Mouse (Mus musculus) small intestine, adult 2 months (tissue): ENCODE data around the gene Gm10300. TPM values are rescaled to one million over a fixed set of nuclear protein-coding genes. Genes with fewer than 3 reads are reported as not detected.
A peak's percentile ranks its signal among the peaks of the same experiment; 100 is the strongest.

Experiments used
- H3K27ac ChIP-seq: fragments of 200-500 bp; 2 replicates; pipeline ENCODE4 v1.5.1; 2012; ENCODE audit warnings: low read depth, low read length, control low read depth, inconsistent platforms; ENCODE audit not compliant: insufficient read depth
- H3K27me3 ChIP-seq: fragments of 200-500 bp; 2 replicates; pipeline ENCODE4 v1.6.1; 2012; ENCODE audit warnings: mild to moderate bottlenecking, moderate library complexity, low read length, inconsistent platforms; ENCODE audit not compliant: control insufficient read depth, insufficient read depth
- H3K36me3 ChIP-seq: fragments of 200-500 bp; 2 replicates; pipeline ENCODE4 v1.6.1; 2012; ENCODE audit warnings: mild to moderate bottlenecking, low read length, control low read depth, inconsistent platforms; ENCODE audit not compliant: control insufficient read depth, insufficient read depth
- H3K4me1 ChIP-seq: fragments of 200-500 bp; 2 replicates; pipeline ENCODE4 v1.6.1; 2012; ENCODE audit warnings: low read length, inconsistent platforms, mixed read lengths; ENCODE audit not compliant: control insufficient read depth, insufficient read depth, insufficient read length
- H3K4me3 ChIP-seq: fragments of 200-500 bp; 2 replicates; pipeline ENCODE4 v1.5.1; 2012; ENCODE audit warnings: low read depth, mild to moderate bottlenecking, control low read depth, inconsistent platforms, low read length, moderate library complexity
- CTCF ChIP-seq: fragments of 200-500 bp; IDR thresholded peaks from 2 replicates; pipeline ENCODE4 v1.5.1; 2012; ENCODE audit warnings: low read depth, mild to moderate bottlenecking, control low read depth, inconsistent platforms, low read length, moderate library complexity, mixed read lengths; ENCODE audit not compliant: insufficient replicate concordance, insufficient read length; ENCODE audit errors: extremely low read depth
- POLR2A ChIP-seq: fragments of 200-500 bp; IDR thresholded peaks from 2 replicates; pipeline ENCODE4 v1.6.1; 2012; ENCODE audit warnings: low read depth, mild to moderate bottlenecking, control low read depth, inconsistent platforms, low read length, moderate library complexity
- WGBS: fragments of 180-500 bp; shearing (Covaris S2); methylation state at CpG from one replicate; pipeline ENCODE4 v1.1.7; 2018; 5-methylcytosine and 5-hydroxymethylcytosine counted together
- polyA plus RNA-seq: library from polyadenylated mRNA; depleted of rRNA; stranded (reverse); fragments of >200 nt; gene quantifications from 2 replicates; pipeline ENCODE4 v1.2.3, GENCODE M21; 2012

The Gm10300 gene
- polyA plus RNA-seq, 1 experiment, result 0.06 TPM

DNA sequence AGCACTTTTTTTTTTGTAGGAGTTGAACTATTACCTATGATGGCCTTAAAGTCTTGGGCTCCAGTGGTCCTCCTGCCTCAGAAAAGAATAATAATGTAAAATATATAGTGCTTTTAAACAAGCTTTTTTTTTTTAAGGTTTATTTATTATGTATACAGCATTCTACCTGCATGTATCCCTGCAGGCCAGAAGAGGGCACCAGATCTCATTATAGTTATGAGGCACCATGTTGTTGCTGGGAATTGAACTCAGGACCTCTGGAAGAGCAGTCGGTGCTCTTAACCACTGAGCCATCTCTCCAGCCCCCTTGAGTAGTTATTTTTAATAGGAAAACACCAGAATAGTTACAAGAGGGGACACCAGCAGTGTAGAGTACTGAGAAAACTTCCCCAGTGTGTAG, 41.3 kb upstream of the Gm10300 start:
- TF ChIP-seq POLR2A (no peak), CTCF (peak; percentile 16; the same call in 1 of the 2 replicates)
- Histone ChIP-seq H3K27me3 (no peaks in the 10 kb centered on the region), H3K4me3 (no peak overlapping the region), H3K36me3 (no peaks in the 10 kb centered on the region), H3K27ac (no peak overlapping the region), H3K4me1 (peaks cover 2% of the 10 kb centered on the region; the same call in 1 of the 2 replicates)
- 95% methylated on average over 1 of the region's 1 CpGs for WGBS

- Histone ChIP-seq H3K27me3 (no peaks in the 10 kb centered on the region), H3K27ac (no peak overlapping the region), H3K4me1 (peaks cover 5% of the 10 kb centered on the region; the same call in 1 of the 2 replicates), H3K36me3 (no peaks in the 10 kb centered on the region), H3K4me3 (no peak overlapping the region)
- 91% methylated on average over 2 of the region's 2 CpGs for WGBS
- TF ChIP-seq CTCF (no peak), POLR2A (no peak)
These were observed 40.3 kb upstream of the Gm10300 start for GRCm38 (mm10) chr4:132034242-132034641.

DNA sequence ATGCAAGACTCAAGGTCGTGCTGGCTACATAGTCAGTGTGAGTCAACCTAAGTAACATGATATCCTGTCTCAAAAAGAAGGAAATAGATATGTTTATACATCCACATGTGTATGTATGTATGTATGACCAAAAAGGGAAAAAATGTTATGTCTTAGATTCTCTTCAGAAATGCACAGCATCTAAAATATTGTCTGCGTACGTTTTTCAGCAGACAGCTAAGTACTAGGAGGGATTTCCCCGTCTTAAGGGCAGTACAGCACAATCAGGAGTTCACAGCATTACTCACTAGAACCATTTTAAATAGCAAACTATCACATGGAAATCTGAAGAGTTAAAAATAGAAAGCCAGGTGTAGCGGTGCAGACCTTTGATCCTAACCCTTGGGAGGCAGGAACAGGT, 37.4 kb upstream of the Gm10300 start:
- no peak overlapping the region for H3K4me3 ChIP-seq
- 46% methylated on average over 5 of the region's 5 CpGs for WGBS

GRCm38 (mm10) chr4:132037991-132038390, 36.5 kb upstream of the Gm10300 start:
- TF ChIP-seq POLR2A (no peak), CTCF (no peak)
- H3K4me1 ChIP-seq, result peaks cover 12% of the 10 kb centered on the region; the same call in 1 of the 2 replicates
- WGBS, result 80% methylated on average over 7 of the region's 7 CpGs

More for the DNA sequence above, 37.4 kb upstream of the Gm10300 start:
- no peak for TF ChIP-seq POLR2A
- no peak for TF ChIP-seq CTCF
- H3K4me1 ChIP-seq, result peaks cover 12% of the 10 kb centered on the region; the same call in 1 of the 2 replicates
- H3K27me3 ChIP-seq, result no peaks in the 10 kb centered on the region
- no peaks in the 10 kb centered on the region for H3K36me3 ChIP-seq
- H3K27ac ChIP-seq, result no peak overlapping the region

GRCm38 (mm10) chr4:132038809-132039208, 35.7 kb upstream of the Gm10300 start:
- H3K4me1 ChIP-seq, result peaks cover 12% of the 10 kb centered on the region; the same call in 1 of the 2 replicates
- TF ChIP-seq CTCF (no peak), POLR2A (no peak)
- H3K4me3 ChIP-seq, result no peak overlapping the region
- no peaks in the 10 kb centered on the region for H3K36me3 ChIP-seq
- 80% methylated on average over 2 of the region's 2 CpGs for WGBS
- H3K27ac ChIP-seq, result peak overlapping the region; percentile 17; the same call in 1 of the 2 replicates
- H3K27me3 ChIP-seq, result no peaks in the 10 kb centered on the region

More at GRCm38 (mm10) chr4:132037991-132038390, 36.5 kb upstream of the Gm10300 start:
- H3K36me3 ChIP-seq, result no peaks in the 10 kb centered on the region
- H3K27me3 ChIP-seq, result no peaks in the 10 kb centered on the region
- no peak overlapping the region for H3K4me3 ChIP-seq
- no peak overlapping the region for H3K27ac ChIP-seq

GRCm38 (mm10) chr4:132039521-132039920, 35.0 kb upstream of the Gm10300 start:
- H3K4me3 ChIP-seq, result no peak overlapping the region
- H3K4me1 ChIP-seq, result peaks cover 12% of the 10 kb centered on the region
- peak overlapping the region; percentile 83 for H3K27ac ChIP-seq
- no peaks in the 10 kb centered on the region for H3K27me3 ChIP-seq
- no peak for TF ChIP-seq POLR2A
- no peak for TF ChIP-seq CTCF
- 65% methylated on average over 2 of the region's 2 CpGs for WGBS
- no peaks in the 10 kb centered on the region for H3K36me3 ChIP-seq

- H3K27me3 ChIP-seq, result no peaks in the 10 kb centered on the region
- WGBS, result 55% methylated on average over 8 of the region's 8 CpGs
- H3K36me3 ChIP-seq, result no peaks in the 10 kb centered on the region
- H3K27ac ChIP-seq, result peak overlapping the region; percentile 83
- H3K4me1 ChIP-seq, result peaks cover 12% of the 10 kb centered on the region
- H3K4me3 ChIP-seq, result no peak overlapping the region
- TF ChIP-seq CTCF (no peak), POLR2A (no peak)
These were observed 34.4 kb upstream of the Gm10300 start for GRCm38 (mm10) chr4:132039975-132040645.
